Mouse (Mus musculus) olfactory bulb, adult 2 months (tissue): ENCODE measurements around the gene Ttc12.

Experiments used
- CTCF ChIP-seq: fragments of 200-500 bp; IDR thresholded peaks from 2 replicates; pipeline ENCODE4 v1.5.1; 2012; ENCODE audit warnings: low read depth, mild to moderate bottlenecking, low read length, moderate library complexity; ENCODE audit not compliant: insufficient read depth
- POLR2A ChIP-seq: fragments of 200-500 bp; IDR thresholded peaks from 2 replicates; pipeline ENCODE4 v1.6.1; 2012; ENCODE audit warnings: mild to moderate bottlenecking, low read depth, low read length, moderate library complexity; ENCODE audit not compliant: insufficient read depth

- TF ChIP-seq CTCF = no peak
- TF ChIP-seq POLR2A = no peak
Measured at GRCm38 (mm10) chr9:49502245-49502644, 16.2 kb upstream of the Ttc12 start.
